Mouse (Mus musculus) liver, embryonic 16.5 days (tissue): ENCODE results near the gene B3gnt4. TPM values are rescaled to one million over a fixed set of nuclear protein-coding genes. Genes with fewer than 3 reads are reported as not detected.

Experiments used
- ATAC-seq: fragments of 200-750 bp; cut with Nextera tagmentation; 2 replicates; pipeline ENCODE4 v1.8.0; 2017; ENCODE audit warnings: low read depth, mild to moderate bottlenecking, moderate number of reproducible peaks, moderate library complexity
- H3K27ac ChIP-seq: fragments of 300-500 bp; sonication (generic); 2 replicates; pipeline ENCODE4 v1.5.1; 2014; ENCODE audit warnings: mild to moderate bottlenecking, low read length
- H3K27me3 ChIP-seq: fragments of 300-500 bp; sonication (generic); 2 replicates; pipeline ENCODE4 v1.6.1; 2014; ENCODE audit warnings: low read depth, low read length, mixed read lengths; ENCODE audit not compliant: control insufficient read depth, insufficient read depth
- H3K36me3 ChIP-seq: fragments of 300-500 bp; sonication (generic); 2 replicates; pipeline ENCODE4 v1.6.1; 2014; ENCODE audit warnings: mild to moderate bottlenecking; ENCODE audit not compliant: control insufficient read depth, insufficient read depth
- H3K4me1 ChIP-seq: fragments of 300-500 bp; sonication (generic); 2 replicates; pipeline ENCODE4 v1.6.1; 2014; ENCODE audit warnings: low read depth, low read length, mixed read lengths; ENCODE audit not compliant: control insufficient read depth
- H3K4me2 ChIP-seq: fragments of 300-500 bp; sonication (generic); 2 replicates; pipeline ENCODE4 v1.6.1; 2014; ENCODE audit warnings: low read depth, low read length, mixed read lengths
- H3K4me3 ChIP-seq: fragments of 300-500 bp; sonication (generic); 2 replicates; pipeline ENCODE4 v1.5.1; 2014; ENCODE audit warnings: low read depth, mild to moderate bottlenecking, low read length
- H3K9ac ChIP-seq: fragments of 300-500 bp; sonication (generic); 2 replicates; pipeline ENCODE4 v1.6.1; 2014; ENCODE audit warnings: low read depth, low read length
- H3K9me3 ChIP-seq: fragments of 300-500 bp; sonication (generic); replicated peaks from 2 replicates; pipeline ENCODE4 v1.6.1; 2016; ENCODE audit warnings: low read length; ENCODE audit not compliant: control insufficient read depth
- WGBS: fragments of 180-500 bp; shearing (Covaris S2); extraction: QIAGEN DNeasy Blood & Tissue Kit; methylation state at CpG from one replicate; pipeline ENCODE4 v1.1.7; 2014; ENCODE audit not compliant: insufficient replicate concordance; 5-methylcytosine and 5-hydroxymethylcytosine counted together
- microRNA-seq: library from miRNA; unstranded; fragments of <30 nt; microRNA quantifications from one replicate; pipeline ENCODE4, GENCODE M21; 2016
- polyA plus RNA-seq: library from polyadenylated mRNA; unstranded; fragments of >200 nt; fragmentation: Nextera tagmentation; extraction: Ambion mirVana; gene quantifications from 2 replicates; pipeline ENCODE4 v1.2.1, GENCODE M21; 2015

Gene B3gnt4
- polyA plus RNA-seq, 1 experiment from 2014 or later, result 0.11 TPM

- Histone ChIP-seq H3K4me2 (no peak overlapping the region), H3K27me3 (no peaks in the 10 kb centered on the region), H3K27ac (no peak overlapping the region), H3K36me3 (peaks cover 35% of the 10 kb centered on the region), H3K4me1 (peaks cover 8% of the 10 kb centered on the region), H3K9me3 (no peaks in the 10 kb centered on the region), H3K4me3 (no peak overlapping the region), H3K9ac (no peak overlapping the region)
- no peak for ATAC-seq
- 86% methylated on average over 8 of the region's 8 CpGs for WGBS
Observed at GRCm38 (mm10) chr5:123559588-123559987, 49.3 kb downstream of the B3gnt4 start.

GRCm38 (mm10) chr5:123561128-123561527 is 50.9 kb downstream of the B3gnt4 start:
- Histone ChIP-seq H3K9ac (no peak overlapping the region), H3K27ac (no peak overlapping the region), H3K27me3 (no peaks in the 10 kb centered on the region), H3K4me1 (no peaks in the 10 kb centered on the region; the same call in 1 of the 2 replicates), H3K4me2 (no peak overlapping the region), H3K36me3 (peaks cover 37% of the 10 kb centered on the region), H3K4me3 (no peak overlapping the region), H3K9me3 (no peaks in the 10 kb centered on the region)
- 86% methylated on average over 11 of the region's 11 CpGs for WGBS
- no peak for ATAC-seq

Small RNA genes lying within 50 kb of the gene (microRNA-seq; reads per million reads assigned to microRNA genes)
- gene Mir7647, result 2.0 reads per million

Other genes with a start within 250 kb of the B3gnt4 start
- 5.5 and 6.0 TPM in 2 replicates for gene Bcl7a, start 166.6 kb upstream of the B3gnt4 start, polyA plus RNA-seq
- 3.6 and 3.9 TPM in 2 replicates for gene Mlxip, start 115.7 kb upstream of the B3gnt4 start, polyA plus RNA-seq
- not detected in 2 replicates for gene Lrrc43, start 21.2 kb upstream of the B3gnt4 start, polyA plus RNA-seq
- gene Il31, start 21.0 kb upstream of the B3gnt4 start, polyA plus RNA-seq, result not detected in 2 replicates
- gene Diablo, start 13.7 kb downstream of the B3gnt4 start, polyA plus RNA-seq, result 49.1 TPM in 2 replicates
- 0.06 and 0.28 TPM in 2 replicates for gene Gm49027, start 15.0 kb downstream of the B3gnt4 start, polyA plus RNA-seq
- gene Vps33a, start 62.6 kb downstream of the B3gnt4 start, polyA plus RNA-seq, result 19.6 and 20.0 TPM in 2 replicates
- 10.7 and 11.0 TPM in 2 replicates for gene Clip1, start 174.2 kb downstream of the B3gnt4 start, polyA plus RNA-seq
- gene Zcchc8, start 210.6 kb downstream of the B3gnt4 start, polyA plus RNA-seq, result 27.0 and 27.7 TPM in 2 replicates
- 35.2 and 39.2 TPM in 2 replicates for gene Rsrc2, start 239.0 kb downstream of the B3gnt4 start, polyA plus RNA-seq
- gene Kntc1, start 239.3 kb downstream of the B3gnt4 start, polyA plus RNA-seq, result 23.2 and 23.9 TPM in 2 replicates